Mouse (Mus musculus) liver, adult 2 months (tissue): Measurements from ENCODE around the gene Kcnq2. TPM values are rescaled to one million over a fixed set of nuclear protein-coding genes. Genes with fewer than 3 reads are reported as not detected.

ENCODE experiments used
- DNase-seq: peaks from one replicate; pipeline ENCODE4 v3.0.0-alpha.2; 2011; ENCODE audit warnings: low read depth, low spot score; ENCODE audit errors: extremely low read depth
- H3K27ac ChIP-seq: fragments of 200-500 bp; replicated peaks from 2 replicates; pipeline ENCODE4 v1.5.1; 2012; ENCODE audit warnings: low read depth, mild to moderate bottlenecking, control low read depth, inconsistent platforms, low read length; ENCODE audit not compliant: insufficient read depth
- H3K27me3 ChIP-seq: fragments of 200-500 bp; 2 replicates; pipeline ENCODE4 v1.6.1; 2012; ENCODE audit warnings: mild to moderate bottlenecking, moderate library complexity, low read length, inconsistent platforms; ENCODE audit not compliant: control insufficient read depth, insufficient read depth
- H3K36me3 ChIP-seq: fragments of 200-500 bp; 2 replicates; pipeline ENCODE4 v1.6.1; 2012; ENCODE audit warnings: low read length, inconsistent platforms; ENCODE audit not compliant: control insufficient read depth, insufficient read depth
- H3K4me1 ChIP-seq: fragments of 200-500 bp; 2 replicates; pipeline ENCODE4 v1.6.1; 2011; ENCODE audit warnings: low read length; ENCODE audit not compliant: control insufficient read depth, insufficient read depth
- H3K4me3 ChIP-seq: fragments of 200-500 bp; 2 replicates; pipeline ENCODE4 v1.5.1; 2011; ENCODE audit warnings: low read depth, mild to moderate bottlenecking, control low read depth, low read length, moderate library complexity; ENCODE audit not compliant: insufficient read depth
- H3K79me2 ChIP-seq: fragments of 200-500 bp; 2 replicates; pipeline ENCODE4 v1.6.1; 2012; ENCODE audit warnings: inconsistent platforms, mild to moderate bottlenecking, low read length, moderate library complexity; ENCODE audit not compliant: control insufficient read depth, insufficient read depth
- H3K9ac ChIP-seq: fragments of 200-500 bp; 2 replicates; pipeline ENCODE4 v1.6.1; 2012; ENCODE audit warnings: low read depth, mild to moderate bottlenecking, control low read depth, inconsistent platforms, low read length
- CTCF ChIP-seq: fragments of 200-500 bp; IDR thresholded peaks from 2 replicates; pipeline ENCODE4 v1.5.1; 2011; ENCODE audit warnings: low read depth, low read length, control low read depth
- POLR2A ChIP-seq: fragments of 200-500 bp; IDR thresholded peaks from 2 replicates; pipeline ENCODE4 v1.6.1; 2011; ENCODE audit warnings: low read length, control low read depth; ENCODE audit not compliant: insufficient read depth; ENCODE audit errors: extremely low read depth
- WGBS: fragments of 180-500 bp; shearing (Covaris S2); methylation state at CpG from one replicate; pipeline ENCODE4 v1.1.7; 2018; 5-methylcytosine and 5-hydroxymethylcytosine counted together
- polyA plus RNA-seq: library from polyadenylated mRNA; depleted of rRNA; stranded (reverse); fragments of >200 nt; gene quantifications from 2 replicates; pipeline ENCODE4 v1.2.3, GENCODE M21; 2012
- total RNA-seq: library from RNA; depleted of rRNA; stranded (reverse); fragments of >200 nt; gene quantifications from 2 replicates; pipeline ENCODE4 v1.2.3, GENCODE M21; 2014

The Kcnq2 gene
- total and polyA plus RNA-seq, 2 experiments, result not detected

GRCm38 (mm10) chr2:181044001-181044400, 91.1 kb downstream of the Kcnq2 start:
- peak overlapping the region; percentile 44 for H3K9ac ChIP-seq
- no peak for TF ChIP-seq POLR2A
- no peak for TF ChIP-seq CTCF
- H3K27ac ChIP-seq, result peak overlapping the region; percentile 77
- peaks cover 27% of the 10 kb centered on the region for H3K4me1 ChIP-seq
- no peak overlapping the region for H3K4me3 ChIP-seq
- no peaks in the 10 kb centered on the region for H3K36me3 ChIP-seq
- peak; percentile 49 for DNase-seq
- H3K79me2 ChIP-seq, result no peaks in the 10 kb centered on the region
- 16% methylated on average over 3 of the region's 3 CpGs for WGBS
- 0 out of 2 replicates have a peak, but pooled peaks cover 6% of the 10 kb centered on the region for H3K27me3 ChIP-seq

GRCm38 (mm10) chr2:181043437-181043836, 91.7 kb downstream of the Kcnq2 start, which contains the start of gene Chrna4:
TSS of gene Chrna4 (minus strand) at chr2:181043546.
- WGBS, result 12% methylated on average over 3 of the region's 3 CpGs
- peaks cover 27% of the 10 kb centered on the region for H3K4me1 ChIP-seq
- H3K4me3 ChIP-seq, result no peak within 1 kb of the TSS; the same call in 1 of the 2 replicates
- H3K27me3 ChIP-seq, result 0 out of 2 replicates have a peak, but pooled peaks cover 6% of the 10 kb centered on the region
- H3K9ac ChIP-seq, result peak within 1 kb of the TSS; percentile 44
- TF ChIP-seq POLR2A (no peak), CTCF (no peak)
- DNase-seq, result peak; percentile 98
- peak within 1 kb of the TSS; percentile 77 for H3K27ac ChIP-seq
- H3K36me3 ChIP-seq, result no peaks in the 10 kb centered on the region
- no peaks in the 10 kb centered on the region for H3K79me2 ChIP-seq

GRCm38 (mm10) chr2:181042376-181042775, 92.7 kb downstream of the Kcnq2 start:
- no peak overlapping the region; the same call in 1 of the 2 replicates for H3K9ac ChIP-seq
- H3K36me3 ChIP-seq, result no peaks in the 10 kb centered on the region
- H3K27ac ChIP-seq, result no peak overlapping the region; the same call in 1 of the 2 replicates
- H3K4me1 ChIP-seq, result peaks cover 27% of the 10 kb centered on the region
- 0 out of 2 replicates have a peak, but pooled peaks cover 6% of the 10 kb centered on the region for H3K27me3 ChIP-seq
- TF ChIP-seq POLR2A (no peak), CTCF (no peak)
- no peak overlapping the region for H3K4me3 ChIP-seq
- no peaks in the 10 kb centered on the region for H3K79me2 ChIP-seq
- DNase-seq, result peak; percentile 69

- H3K4me1 ChIP-seq, result peaks cover 27% of the 10 kb centered on the region
- H3K27me3 ChIP-seq, result 0 out of 2 replicates have a peak, but pooled peaks cover 6% of the 10 kb centered on the region
- TF ChIP-seq CTCF (no peak), POLR2A (no peak)
- WGBS, result 7% methylated on average over 7 of the region's 7 CpGs
- no peaks in the 10 kb centered on the region for H3K36me3 ChIP-seq
- H3K9ac ChIP-seq, result no peak overlapping the region; the same call in 1 of the 2 replicates
- no peak overlapping the region; the same call in 1 of the 2 replicates for H3K27ac ChIP-seq
- peak; percentile 74 for DNase-seq
- no peaks in the 10 kb centered on the region for H3K79me2 ChIP-seq
- H3K4me3 ChIP-seq, result no peak overlapping the region
Observed at GRCm38 (mm10) chr2:181041941-181042340, 93.2 kb downstream of the Kcnq2 start.

GRCm38 (mm10) chr2:181039356-181039680, 95.8 kb downstream of the Kcnq2 start:
- Histone ChIP-seq H3K27me3 (0 out of 2 replicates have a peak, but pooled peaks cover 6% of the 10 kb centered on the region), H3K27ac (no peak overlapping the region), H3K79me2 (no peaks in the 10 kb centered on the region), H3K4me1 (peaks cover 27% of the 10 kb centered on the region), H3K36me3 (no peaks in the 10 kb centered on the region), H3K4me3 (peak overlapping the region; percentile 38; the same call in 1 of the 2 replicates), H3K9ac (peak overlapping the region; percentile 55; the same call in 1 of the 2 replicates)
- DNase-seq, result no peak
- TF ChIP-seq CTCF, result no peak
- TF ChIP-seq POLR2A, result no peak
- 6% methylated on average over 16 of the region's 16 CpGs for WGBS

GRCm38 (mm10) chr2:181038644-181039355, 96.3 kb downstream of the Kcnq2 start:
- peak overlapping the region; percentile 38 for H3K4me3 ChIP-seq
- TF ChIP-seq POLR2A, result no peak
- TF ChIP-seq CTCF, result no peak
- no peaks in the 10 kb centered on the region for H3K79me2 ChIP-seq
- H3K9ac ChIP-seq, result peak overlapping the region; percentile 55
- DNase-seq, result no peak
- no peak overlapping the region for H3K27ac ChIP-seq
- 4% methylated on average over 62 of the region's 63 CpGs for WGBS
- H3K27me3 ChIP-seq, result 0 out of 2 replicates have a peak, but pooled peaks cover 6% of the 10 kb centered on the region
- H3K4me1 ChIP-seq, result peaks cover 22% of the 10 kb centered on the region
- no peaks in the 10 kb centered on the region for H3K36me3 ChIP-seq
